Mouse (Mus musculus) brown adipose tissue, adult 24 weeks (tissue): Measurements from ENCODE around the gene Arhgef28. TPM values are rescaled to one million over a fixed set of nuclear protein-coding genes. Genes with fewer than 3 reads are reported as not detected.

Experiments
- H3K27ac ChIP-seq: fragments of 200-500 bp; replicated peaks from 2 replicates; pipeline ENCODE4 v1.5.1; 2012; ENCODE audit warnings: low read depth, mild to moderate bottlenecking, low read length
- H3K4me1 ChIP-seq: fragments of 200-500 bp; 2 replicates; pipeline ENCODE4 v1.6.1; 2012; ENCODE audit warnings: low read length, mixed read lengths; ENCODE audit not compliant: control insufficient read depth, insufficient read depth, insufficient read length
- H3K4me3 ChIP-seq: fragments of 200-500 bp; 2 replicates; pipeline ENCODE4 v1.5.1; 2012; ENCODE audit warnings: low read depth, mild to moderate bottlenecking, low read length, moderate library complexity; ENCODE audit not compliant: insufficient read depth
- polyA plus RNA-seq: library from polyadenylated mRNA; stranded (reverse); fragments of >200 nt; gene quantifications from 2 replicates; pipeline ENCODE4 v1.2.4, GENCODE M21; 2012; ENCODE audit not compliant: missing spikeins, insufficient read depth, insufficient read length

Gene Arhgef28
- polyA plus RNA-seq, 1 experiment: 14.1 TPM

DNA sequence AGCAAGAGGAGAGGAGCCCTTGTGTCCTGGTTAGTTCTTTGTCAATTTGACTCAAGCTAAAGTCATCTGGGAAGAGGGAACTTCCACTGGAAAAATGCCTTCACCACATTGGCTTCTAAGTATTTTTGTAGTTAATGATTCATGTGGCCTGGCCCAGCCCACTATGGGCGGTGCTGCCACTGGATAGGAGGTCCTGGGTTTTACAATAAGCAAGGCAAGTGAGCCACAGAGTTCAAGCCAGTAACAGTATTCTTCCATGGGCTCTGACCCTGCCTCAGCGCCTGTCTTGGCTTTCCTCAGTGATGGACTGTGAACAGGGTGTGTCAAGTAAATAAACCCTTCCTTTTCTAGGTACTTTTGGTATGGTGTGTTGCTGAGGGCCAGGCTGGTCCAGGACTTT is 229.6 kb downstream of the Arhgef28 start:
- Histone ChIP-seq H3K27ac (no peak overlapping the region), H3K4me3 (no peak overlapping the region), H3K4me1 (no peaks in the 10 kb centered on the region)

DNA sequence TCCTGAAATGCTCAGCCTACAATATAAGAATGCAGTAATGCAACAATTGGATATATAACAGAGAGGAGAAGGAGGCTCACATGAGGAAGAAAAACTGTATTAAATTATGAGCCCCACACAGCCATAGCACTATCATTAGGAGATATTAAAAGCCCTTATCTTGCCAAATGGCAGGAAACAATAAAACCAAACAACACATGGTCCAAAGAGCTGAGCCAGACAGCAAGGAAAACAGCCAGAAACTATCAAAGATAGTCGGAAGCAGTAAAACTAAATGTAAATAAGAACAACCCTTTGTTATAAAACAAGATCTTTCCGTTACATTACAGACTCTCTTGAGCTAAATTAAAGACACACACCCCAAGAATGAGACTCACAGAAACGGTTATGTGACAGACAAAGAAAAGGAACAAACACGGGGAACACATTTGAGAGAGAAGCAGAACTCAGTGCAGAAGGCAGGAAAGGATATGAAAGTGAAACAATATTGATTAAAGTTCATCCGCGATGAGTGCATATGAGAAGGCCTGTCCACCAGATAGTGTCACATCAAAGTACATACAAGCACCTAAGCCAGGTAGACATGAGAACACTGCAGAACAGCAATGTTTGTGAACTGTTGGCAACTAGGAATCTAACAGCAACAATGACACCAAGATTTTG is 231.6 kb downstream of the Arhgef28 start:
- H3K27ac ChIP-seq: no peak overlapping the region
- H3K4me3 ChIP-seq: no peak overlapping the region
- H3K4me1 ChIP-seq: no peaks in the 10 kb centered on the region

DNA sequence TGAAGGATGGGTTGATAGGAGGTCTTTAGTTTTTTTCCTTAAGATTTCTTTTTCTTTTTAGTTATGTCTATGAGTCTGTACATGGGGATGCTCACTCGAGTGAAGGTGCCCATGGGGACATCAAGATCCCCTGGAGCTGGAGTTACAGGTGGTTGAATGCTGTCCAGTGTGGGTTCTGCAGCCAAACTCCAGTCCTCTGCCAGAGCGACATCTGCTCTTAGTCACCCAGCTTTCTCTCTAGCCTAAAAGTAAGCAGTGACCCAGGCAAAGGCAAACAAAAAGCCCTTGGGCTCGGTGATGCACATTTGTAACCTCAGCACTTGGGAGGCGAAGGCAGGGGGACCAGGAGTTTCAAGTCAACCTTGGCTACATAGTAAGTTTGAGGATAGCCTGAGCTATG is 232.3 kb downstream of the Arhgef28 start:
- no peak overlapping the region for H3K27ac ChIP-seq
- no peak overlapping the region for H3K4me3 ChIP-seq
- H3K4me1 ChIP-seq: no peaks in the 10 kb centered on the region

DNA sequence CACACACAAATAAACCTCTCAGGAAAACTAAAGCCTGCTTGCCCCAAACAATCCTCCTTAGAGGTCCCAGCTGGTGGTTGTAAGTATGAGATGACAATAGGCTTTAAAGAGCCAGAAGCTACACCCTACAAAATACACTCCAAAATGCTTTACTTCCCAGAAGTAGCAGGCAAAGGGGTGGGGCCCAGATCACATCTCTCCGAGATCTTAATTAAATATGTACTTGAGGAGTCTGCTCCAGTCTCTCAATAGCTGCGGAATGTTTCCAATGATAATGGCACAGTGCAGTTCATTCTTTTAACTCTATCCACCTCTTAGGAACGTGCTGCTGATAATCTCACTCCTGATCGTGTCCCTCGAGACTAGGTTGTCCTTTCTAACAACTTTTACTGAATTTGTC is 240.2 kb downstream of the Arhgef28 start:
- H3K4me1 ChIP-seq: no peaks in the 10 kb centered on the region
- no peak overlapping the region for H3K27ac ChIP-seq
- H3K4me3 ChIP-seq: no peak overlapping the region

DNA sequence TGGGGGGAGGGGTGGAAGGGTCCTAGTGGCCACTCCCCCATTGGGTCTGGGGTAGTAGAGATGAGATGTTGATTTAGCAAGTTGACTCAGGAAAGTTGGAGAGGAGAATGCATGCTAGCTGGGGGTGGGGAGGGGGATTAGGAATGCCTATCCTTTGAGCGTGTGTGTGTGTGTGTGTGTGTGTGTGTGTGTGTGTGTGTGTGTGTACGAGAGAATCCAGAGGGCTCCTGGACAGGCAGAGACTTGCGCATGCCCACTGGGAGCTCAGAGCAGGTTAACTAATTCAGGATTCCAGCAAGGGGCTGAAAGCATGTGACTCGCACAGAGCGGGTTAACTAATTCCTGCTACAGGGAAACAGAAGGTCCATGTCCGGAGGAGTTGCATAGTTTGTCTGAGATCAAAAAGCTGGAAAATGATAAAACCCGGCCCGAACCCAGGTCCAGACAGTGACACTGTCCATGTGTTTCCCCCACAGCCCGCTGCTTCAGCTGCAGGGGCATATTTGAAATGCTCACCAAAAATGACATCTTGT is 241.3 kb downstream of the Arhgef28 start:
- Histone ChIP-seq H3K27ac (no peak overlapping the region), H3K4me3 (no peak overlapping the region), H3K4me1 (no peaks in the 10 kb centered on the region)

DNA sequence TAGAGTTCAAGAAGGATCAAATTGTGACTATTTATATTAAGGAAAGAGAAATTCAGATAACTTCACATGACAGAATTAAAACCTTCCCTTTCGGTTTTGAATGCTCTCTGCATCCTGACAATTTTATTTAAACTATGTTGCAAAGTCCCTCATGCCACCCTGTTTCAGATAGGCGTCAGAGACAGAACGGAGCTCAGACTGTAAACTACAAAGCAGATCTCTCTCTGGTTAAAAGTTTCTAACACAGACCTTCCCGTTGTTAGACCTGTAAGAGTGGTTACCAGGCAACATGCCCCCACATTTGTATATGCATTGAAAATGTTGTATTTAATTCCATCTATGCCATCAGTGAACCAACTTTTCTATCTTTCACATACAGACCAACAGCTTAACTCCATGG is 246.1 kb downstream of the Arhgef28 start:
- Histone ChIP-seq H3K4me3 (no peak overlapping the region), H3K4me1 (peaks cover 4% of the 10 kb centered on the region; the same call in 1 of the 2 replicates), H3K27ac (no peak overlapping the region)

DNA sequence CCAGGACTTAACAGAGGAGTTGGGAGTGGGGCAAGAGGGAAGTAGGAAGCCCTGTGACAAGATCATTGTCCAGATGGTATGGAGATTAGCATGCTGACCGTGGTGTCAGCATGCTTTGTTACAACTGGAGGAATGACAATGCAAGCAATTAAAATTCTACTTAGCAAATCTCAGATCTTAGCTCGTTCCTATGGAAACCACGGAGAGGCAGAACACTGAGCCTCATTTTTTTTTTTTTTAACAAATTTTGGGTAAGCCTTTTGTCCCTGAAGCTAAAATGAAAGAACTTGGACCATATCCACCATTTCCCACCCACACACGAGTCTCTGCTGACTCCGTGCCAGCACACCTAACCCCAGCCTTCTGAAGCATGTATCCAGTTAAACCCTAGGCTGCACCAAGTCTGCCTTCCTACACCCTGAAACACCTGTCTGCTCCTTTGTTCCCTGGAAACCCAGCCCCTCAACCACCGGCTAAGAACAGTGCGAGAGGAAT is 246.8 kb downstream of the Arhgef28 start:
- Histone ChIP-seq H3K27ac (no peak overlapping the region), H3K4me1 (peaks cover 4% of the 10 kb centered on the region; the same call in 1 of the 2 replicates), H3K4me3 (no peak overlapping the region)

DNA sequence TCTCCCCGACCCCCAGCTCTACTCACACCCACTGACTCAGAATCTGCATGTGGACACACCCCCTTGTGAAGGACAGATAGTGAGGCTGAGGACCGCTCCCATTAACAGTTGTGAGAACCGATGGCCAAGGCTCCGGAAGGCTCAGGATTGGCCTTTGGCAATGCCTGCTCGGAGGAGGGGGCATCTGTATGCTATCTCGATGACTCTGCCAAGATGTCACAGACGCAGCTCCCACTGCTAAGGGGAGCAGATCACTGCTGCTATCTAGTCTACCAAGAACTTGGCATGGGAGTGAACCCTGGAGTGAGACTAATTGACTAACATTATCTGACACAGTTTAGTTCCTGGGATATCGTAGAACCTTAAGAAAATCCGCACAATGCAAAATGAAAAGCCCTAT is 250.5 kb downstream of the Arhgef28 start:
- Histone ChIP-seq H3K4me3 (no peak overlapping the region), H3K4me1 (peaks cover 4% of the 10 kb centered on the region; the same call in 1 of the 2 replicates), H3K27ac (no peak overlapping the region)

DNA sequence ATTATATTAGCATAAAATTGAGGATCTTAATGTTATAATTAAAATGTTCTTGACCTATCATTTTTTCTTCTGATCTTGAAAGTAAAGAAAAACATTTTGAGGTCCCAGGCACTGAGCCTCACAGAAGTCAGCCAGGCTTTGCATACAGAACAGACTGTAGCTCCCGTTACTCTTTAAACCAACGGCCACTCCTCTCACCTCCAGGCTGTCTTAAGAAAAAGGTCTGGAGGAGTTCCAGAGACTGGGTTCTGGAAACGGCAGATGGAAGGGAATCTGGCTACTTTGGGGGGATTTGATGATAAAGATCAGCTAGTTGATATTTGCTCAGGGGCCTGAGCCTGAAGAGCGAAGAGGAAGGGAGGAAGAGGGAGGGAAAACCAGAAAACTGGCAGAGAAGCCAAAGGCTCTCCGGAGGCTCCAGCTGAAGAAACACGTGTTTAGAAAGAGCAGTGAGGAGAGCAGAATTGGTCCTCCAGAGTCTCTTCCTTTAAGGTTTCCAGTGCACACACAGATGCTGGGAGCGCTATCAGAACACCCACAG is 251.2 kb downstream of the Arhgef28 start:
- Histone ChIP-seq H3K4me3 (no peak overlapping the region), H3K4me1 (peaks cover 4% of the 10 kb centered on the region; the same call in 1 of the 2 replicates), H3K27ac (no peak overlapping the region)

DNA sequence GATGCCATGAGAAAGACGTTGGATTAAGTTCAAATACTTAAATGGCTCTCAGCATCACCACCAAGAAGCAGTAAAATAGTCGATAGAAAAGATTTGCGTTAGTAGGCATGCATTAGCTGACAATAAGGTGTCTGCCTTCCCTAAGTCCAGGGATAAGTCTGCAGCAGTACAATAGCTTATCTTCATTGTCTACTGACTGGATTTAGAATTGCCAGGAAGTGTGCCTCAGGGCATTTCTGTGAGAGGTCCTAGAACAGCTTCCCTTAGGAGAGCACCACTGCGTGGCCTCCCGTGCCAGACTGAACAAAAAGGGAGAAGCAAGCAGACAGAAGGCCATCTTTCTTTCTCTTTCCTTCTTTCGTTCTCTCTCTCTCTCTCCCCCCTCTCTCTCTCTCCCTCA is 252.2 kb downstream of the Arhgef28 start:
- Histone ChIP-seq H3K4me1 (no peaks in the 10 kb centered on the region), H3K4me3 (no peak overlapping the region), H3K27ac (no peak overlapping the region)

DNA sequence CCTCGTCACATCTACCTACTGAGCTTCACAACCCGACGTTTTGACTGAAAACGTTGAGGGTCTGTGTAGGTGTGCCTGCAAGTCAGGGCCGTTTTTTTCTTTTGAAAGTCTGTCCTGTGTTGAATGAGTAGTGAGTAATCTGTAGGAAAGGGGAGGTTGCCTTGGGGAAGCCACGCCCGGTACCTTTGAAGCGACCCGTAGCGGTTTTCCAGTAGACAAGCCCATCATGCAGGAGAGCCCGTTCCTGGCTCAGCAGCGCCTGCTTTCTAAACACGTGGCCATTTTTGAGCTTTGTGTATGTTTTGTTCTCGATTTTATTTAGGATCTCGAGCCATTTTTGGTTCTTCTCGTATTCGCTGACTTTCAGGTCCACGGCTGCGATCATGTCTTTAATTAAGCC is 252.7 kb downstream of the Arhgef28 start:
- H3K4me1 ChIP-seq: no peaks in the 10 kb centered on the region
- H3K27ac ChIP-seq: no peak overlapping the region
- H3K4me3 ChIP-seq: no peak overlapping the region

DNA sequence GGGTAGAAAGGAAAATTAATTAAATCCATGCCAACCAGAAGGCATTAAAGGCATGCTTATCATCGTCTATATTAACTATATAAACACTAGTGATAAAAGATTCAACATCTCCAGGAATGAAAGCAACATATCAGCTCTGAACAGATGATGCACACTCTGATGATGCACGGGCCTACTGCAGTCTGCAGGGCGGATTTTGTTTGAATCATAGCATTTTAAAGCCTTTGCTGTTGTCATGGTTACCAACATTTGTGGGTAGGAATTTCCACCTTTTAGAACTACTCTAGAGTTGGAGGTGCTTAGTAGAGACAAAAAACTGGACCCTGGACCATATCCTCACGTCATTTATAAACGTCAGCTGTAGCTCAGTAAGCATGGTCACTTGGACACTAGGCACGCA is 257.4 kb downstream of the Arhgef28 start:
- H3K4me1 ChIP-seq: no peaks in the 10 kb centered on the region
- no peak overlapping the region for H3K4me3 ChIP-seq
- H3K27ac ChIP-seq: no peak overlapping the region

DNA sequence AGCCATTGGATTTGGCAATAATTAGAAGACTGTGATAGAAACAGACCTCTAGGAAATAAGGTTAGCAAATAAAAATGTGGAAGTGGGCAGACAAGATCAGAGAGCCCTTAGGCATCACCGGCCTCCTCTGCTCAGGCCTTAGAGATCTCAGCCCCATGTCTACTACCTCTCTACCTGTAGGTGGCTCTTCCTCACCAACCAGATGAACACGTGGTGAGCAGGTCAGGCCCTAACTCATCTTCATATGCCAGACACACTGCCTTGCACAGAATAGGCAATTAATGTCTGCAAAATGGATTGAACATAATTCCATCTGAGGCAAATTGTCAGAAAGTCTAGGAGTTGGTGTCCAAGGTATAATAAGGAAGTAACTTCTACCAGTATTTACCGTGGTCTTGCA is 258.6 kb downstream of the Arhgef28 start:
- Histone ChIP-seq H3K27ac (no peak overlapping the region), H3K4me1 (no peaks in the 10 kb centered on the region), H3K4me3 (no peak overlapping the region)

DNA sequence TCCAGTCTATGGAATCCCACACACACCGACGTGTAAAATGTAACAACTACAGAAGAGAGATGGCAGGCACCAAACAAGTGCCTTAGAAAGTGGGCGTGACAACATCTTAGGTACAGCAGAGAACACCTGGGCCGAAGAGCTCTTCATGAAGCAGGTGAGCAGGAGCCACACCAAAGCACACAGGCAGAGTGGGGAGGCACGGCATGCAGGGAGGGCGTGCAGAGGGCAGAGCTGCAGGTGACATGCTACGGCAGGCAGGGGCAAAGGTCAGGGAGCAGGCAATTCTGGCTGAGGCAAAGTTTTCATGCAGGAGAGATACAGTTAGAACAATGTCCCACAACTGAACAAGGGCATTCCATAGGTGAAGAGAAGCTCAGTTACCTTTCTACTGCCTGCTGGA is 259.8 kb downstream of the Arhgef28 start:
- no peak overlapping the region for H3K27ac ChIP-seq
- no peak overlapping the region for H3K4me3 ChIP-seq
- peaks cover 3% of the 10 kb centered on the region; the same call in 1 of the 2 replicates for H3K4me1 ChIP-seq

DNA sequence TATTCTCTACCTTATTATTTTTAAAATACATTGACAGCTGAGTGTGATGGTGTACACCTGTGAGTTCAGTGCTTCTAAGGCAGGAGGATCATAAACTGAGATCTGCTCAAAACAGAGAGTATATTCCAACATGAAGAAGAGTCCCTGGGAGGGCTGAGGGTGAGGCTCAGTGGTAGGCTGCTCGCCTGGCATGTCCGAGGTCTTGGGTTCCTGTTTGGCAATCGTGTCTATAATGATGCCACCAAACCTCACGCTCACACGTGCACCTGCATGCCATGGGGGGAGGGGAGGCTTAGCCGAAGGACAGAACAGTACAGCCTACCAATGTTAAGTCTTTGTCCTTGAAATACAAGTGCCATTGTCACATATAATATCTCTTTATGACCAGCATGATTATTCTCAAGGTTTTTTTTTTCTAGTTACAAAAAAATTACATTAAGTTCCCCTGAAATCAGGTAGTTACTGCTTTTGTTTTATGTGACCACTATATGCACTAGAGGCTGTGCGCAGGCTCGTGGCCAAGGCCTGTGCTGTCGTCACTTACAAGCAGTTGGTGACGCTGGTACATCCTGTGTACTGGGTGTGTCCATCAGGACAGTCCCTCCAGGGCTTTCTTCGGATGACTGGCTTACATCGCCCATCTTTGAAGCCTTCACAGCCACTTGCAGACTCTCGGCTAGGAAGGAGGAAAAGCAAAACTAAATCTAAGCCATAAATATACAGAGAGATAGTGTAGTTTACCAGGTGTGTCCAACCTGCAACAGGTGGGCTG is 264.1 kb downstream of the Arhgef28 start:
- Histone ChIP-seq H3K27ac (peak overlapping the region; percentile 65), H3K4me1 (peaks cover 8% of the 10 kb centered on the region; the same call in 1 of the 2 replicates), H3K4me3 (no peak overlapping the region)
